12 mouse cellular contexts compared by ENCODE assay signal in genomic region chr4:43527880-43528279, GRCm38 (mm10). TPM values are rescaled to one million over a fixed set of nuclear protein-coding genes. Genes with fewer than 3 reads are reported as not detected.
A peak's percentile ranks its signal among the peaks of the same experiment; 100 is the strongest.
DNase-seq lines count a peak whose midpoint lies in the region; ATAC-seq and TF ChIP-seq lines count a peak whose summit lies in the region.
"Had no signal": no experiment of that assay in that cellular context is flagged by ENCODE, and none has a peak within 500 bp of the region (broad histone marks: within the 10 kb centered on the region; RNA-seq: fewer than 3 reads in every experiment).

No protein-coding gene starts in this region.

- H3K9ac ChIP-seq in heart, postnatal 0 days (replicated peaks; ENCODE audit: low read depth, low read length): no peak overlapping the region
- H3K9ac ChIP-seq in stomach, postnatal 0 days (ENCODE audit: low read length): no peak overlapping the region
- H3K9ac ChIP-seq: limb, embryonic 13.5 days; midbrain, embryonic 12.5 days; stomach, embryonic 15.5 days had no signal

- TF ChIP-seq CTCF in heart, postnatal 0 days (IDR thresholded peaks at IDR 0.05; ENCODE audit: low read depth): peak; percentile 35
- TF ChIP-seq CTCF in spleen, adult 2 months (IDR thresholded peaks at IDR 0.05; ENCODE audit: extremely low read depth, insufficient read depth, insufficient read length, insufficient replicate concordance): peak; percentile 2; the same call in 1 of the 2 replicates
- TF ChIP-seq CTCF in stomach, postnatal 0 days (IDR thresholded peaks at IDR 0.05; ENCODE audit: low read depth): peak; percentile 62

- no peak for TF ChIP-seq POLR2A in spleen, adult 2 months (IDR thresholded peaks at IDR 0.05; ENCODE audit: low read depth, low read length)

- no peak for DNase-seq in heart, postnatal 0 days (ENCODE audit: low spot score)
- DNase-seq in heart, postnatal 36 days: no peak
- DNase-seq in spleen, adult 2 months (ENCODE audit: low read depth in 1 of 2, low spot score in 2 of 2): no peak
- DNase-seq in spleen, postnatal 14 days (ENCODE audit: low spot score in 2 of 2): no peak
- peak; percentile 54 for DNase-seq in WW6 (ENCODE audit: low read depth, low spot score)
- DNase-seq in stomach, postnatal 0 days (ENCODE audit: low spot score): no peak
- no peak for DNase-seq in forebrain, embryonic 10.5 days (ENCODE audit: extremely low spot score, low spot score)
- no peak for DNase-seq in hindbrain, embryonic 10.5 days (ENCODE audit: low spot score)

- 69% methylated on average over 5 of the region's 5 CpGs for WGBS in heart, postnatal 0 days
- 73% methylated on average over 5 of the region's 5 CpGs for whole genome bisulfite sequencing in spleen, adult 2 months
- WGBS in stomach, postnatal 0 days: 67% methylated on average over 5 of the region's 5 CpGs
- WGBS in forebrain, embryonic 10.5 days: 70% methylated on average over 5 of the region's 5 CpGs
- whole genome bisulfite sequencing in hindbrain, embryonic 10.5 days: 69% methylated on average over 5 of the region's 5 CpGs

- H3K4me1 ChIP-seq in heart, postnatal 0 days (ENCODE audit: control insufficient read depth, insufficient read depth): 0 out of 2 replicates have a peak, but pooled peaks cover 5% of the 10 kb centered on the region
- H3K4me1 ChIP-seq in spleen, adult 2 months (ENCODE audit: control insufficient read depth, insufficient read depth, insufficient read length): peaks cover 8% of the 10 kb centered on the region; the same call in 1 of the 2 replicates
- no peaks in the 10 kb centered on the region for H3K4me1 ChIP-seq in stomach, postnatal 0 days (replicated peaks; ENCODE audit: control insufficient read depth, insufficient read depth)
- peaks cover 20% of the 10 kb centered on the region for H3K4me1 ChIP-seq in forebrain, embryonic 10.5 days
- peaks cover 18% of the 10 kb centered on the region for H3K4me1 ChIP-seq in hindbrain, embryonic 10.5 days (replicated peaks)

- H3K36me3 ChIP-seq in heart, postnatal 0 days (replicated peaks; ENCODE audit: control insufficient read depth, insufficient read depth, low read length): peaks cover 21% of the 10 kb centered on the region
- H3K36me3 ChIP-seq in spleen, adult 2 months (ENCODE audit: control insufficient read depth, insufficient read depth, low read length): peaks cover 19% of the 10 kb centered on the region
- H3K36me3 ChIP-seq in stomach, postnatal 0 days (ENCODE audit: control insufficient read depth, insufficient read depth, low read length): peaks cover 18% of the 10 kb centered on the region
- peaks cover 22% of the 10 kb centered on the region for H3K36me3 ChIP-seq in forebrain, embryonic 10.5 days (replicated peaks)
- H3K36me3 ChIP-seq in hindbrain, embryonic 10.5 days: peaks cover 24% of the 10 kb centered on the region

- ATAC-seq in heart, postnatal 0 days (ENCODE audit: insufficient read depth, low read depth): no peak
- ATAC-seq in stomach, postnatal 0 days (ENCODE audit: low FRiP score, low TSS enrichment): no peak
- ATAC-seq: Patski had no signal

- H3K27ac ChIP-seq in heart, postnatal 0 days (ENCODE audit: low read depth): no peak overlapping the region
- H3K27ac ChIP-seq in spleen, adult 2 months (ENCODE audit: insufficient read depth, low read length): no peak overlapping the region
- no peak overlapping the region for H3K27ac ChIP-seq in stomach, postnatal 0 days (replicated peaks)
- no peak overlapping the region for H3K27ac ChIP-seq in forebrain, embryonic 10.5 days
- no peak overlapping the region for H3K27ac ChIP-seq in hindbrain, embryonic 10.5 days
- H3K27ac ChIP-seq: limb, embryonic 13.5 days; midbrain, embryonic 12.5 days; stomach, embryonic 15.5 days had no signal

- no peak overlapping the region for H3K4me2 ChIP-seq in heart, postnatal 0 days (ENCODE audit: low read depth, low read length)
- H3K4me2 ChIP-seq in stomach, postnatal 0 days (replicated peaks; ENCODE audit: low read depth): no peak overlapping the region
- H3K4me2 ChIP-seq: limb, embryonic 13.5 days; midbrain, embryonic 12.5 days; stomach, embryonic 15.5 days had no signal

- intact Hi-C loops in heart, postnatal 36 days (cut with DNase I): no loop called here

- no peaks in the 10 kb centered on the region for H3K27me3 ChIP-seq in heart, postnatal 0 days (ENCODE audit: control insufficient read depth, insufficient read depth, low read length)
- H3K27me3 ChIP-seq in spleen, adult 2 months (ENCODE audit: control insufficient read depth, insufficient read depth, low read length): peaks cover 11% of the 10 kb centered on the region
- no peaks in the 10 kb centered on the region for H3K27me3 ChIP-seq in stomach, postnatal 0 days (ENCODE audit: control insufficient read depth, insufficient read depth, low read length)
- peaks cover 45% of the 10 kb centered on the region for H3K27me3 ChIP-seq in forebrain, embryonic 10.5 days (ENCODE audit: poor library complexity, severe bottlenecking)
- H3K27me3 ChIP-seq in hindbrain, embryonic 10.5 days (ENCODE audit: insufficient read depth, poor library complexity, severe bottlenecking): peaks cover 40% of the 10 kb centered on the region
- H3K27me3 ChIP-seq: Patski; stomach, embryonic 15.5 days had no signal

- H3K4me3 ChIP-seq in heart, postnatal 0 days (ENCODE audit: low read depth, low read length): no peak overlapping the region
- no peak overlapping the region for H3K4me3 ChIP-seq in spleen, adult 2 months (ENCODE audit: extremely low read depth, insufficient read depth, insufficient read length)
- H3K4me3 ChIP-seq in stomach, postnatal 0 days (ENCODE audit: low read depth, low read length): no peak overlapping the region
- no peak overlapping the region for H3K4me3 ChIP-seq in forebrain, embryonic 10.5 days
- H3K4me3 ChIP-seq in hindbrain, embryonic 10.5 days: no peak overlapping the region
- H3K4me3 ChIP-seq: limb, embryonic 13.5 days; midbrain, embryonic 12.5 days; stomach, embryonic 15.5 days had no signal

- no peak for TF ChIP-seq EP300 in heart, postnatal 0 days (IDR thresholded peaks at IDR 0.05; ENCODE audit: low read depth)
- no peak for TF ChIP-seq EP300 in stomach, postnatal 0 days (optimal IDR thresholded peaks at IDR 0.05)

- H3K9me3 ChIP-seq in heart, postnatal 0 days (replicated peaks; ENCODE audit: control insufficient read depth, low read length): no peaks in the 10 kb centered on the region
- H3K9me3 ChIP-seq in stomach, postnatal 0 days (ENCODE audit: control insufficient read depth, low read length): no peaks in the 10 kb centered on the region
- H3K9me3 ChIP-seq in forebrain, embryonic 10.5 days: no peaks in the 10 kb centered on the region
- no peaks in the 10 kb centered on the region for H3K9me3 ChIP-seq in hindbrain, embryonic 10.5 days
- H3K9me3 ChIP-seq: limb, embryonic 13.5 days; stomach, embryonic 15.5 days had no signal

RNA-seq across cellular contexts. Expression of gene Tpm2, which starts 4.3 kb away (rescaled TPM):
- total RNA-seq in heart, postnatal 0 days (2014; rRNA removed; ENCODE audit: low replicate concordance): 25.7 and 67.0 TPM in 2 replicates
- 109 TPM in 2 replicates for polyA plus RNA-seq in heart, postnatal 0 days (2015; fragmentation: Nextera tagmentation; extraction: Ambion mirVana)
- 10 to 100 TPM; 29.1 to 29.2 TPM for total RNA-seq in heart, postnatal 36 days (2021)
- 11.8 and 13.8 TPM in 2 replicates for polyA plus RNA-seq in spleen, adult 2 months (2012; rRNA removed)
- polyA plus RNA-seq in stomach, postnatal 0 days (2015; fragmentation: Nextera tagmentation; extraction: Ambion mirVana): 2,018 and 2,237 TPM in 2 replicates
- polyA plus RNA-seq in forebrain, embryonic 10.5 days (2016; fragmentation: Nextera tagmentation; extraction: Ambion mirVana): 40.0 and 42.6 TPM in 2 replicates
- 55.9 and 65.7 TPM in 2 replicates for polyA plus RNA-seq in hindbrain, embryonic 10.5 days (2016; fragmentation: Nextera tagmentation; extraction: Ambion mirVana)

RNA-seq across cellular contexts. Expression of gene Car9, which starts 21.1 kb away (rescaled TPM):
- total RNA-seq in heart, postnatal 0 days (2014; rRNA removed; ENCODE audit: low replicate concordance): 4.6 TPM in 1 of 2 replicates, not detected in the other
- polyA plus RNA-seq in heart, postnatal 0 days (2015; fragmentation: Nextera tagmentation; extraction: Ambion mirVana): 0.80 and 1.1 TPM in 2 replicates
- under 1 TPM in 1 of 2 experiments, not detected in 1; 0.22 TPM for total RNA-seq in heart, postnatal 36 days (2021)
- 2.0 TPM in 2 replicates for polyA plus RNA-seq in spleen, adult 2 months (2012; rRNA removed)
- 2.6 and 3.1 TPM in 2 replicates for polyA plus RNA-seq in stomach, postnatal 0 days (2015; fragmentation: Nextera tagmentation; extraction: Ambion mirVana)
- polyA plus RNA-seq in forebrain, embryonic 10.5 days (2016; fragmentation: Nextera tagmentation; extraction: Ambion mirVana): 0.60 and 1.1 TPM in 2 replicates
- polyA plus RNA-seq in hindbrain, embryonic 10.5 days (2016; fragmentation: Nextera tagmentation; extraction: Ambion mirVana): 0.76 and 0.93 TPM in 2 replicates
- polyA plus RNA-seq: Patski had no signal

RNA-seq across cellular contexts. Expression of gene Arhgef39, which starts 28.4 kb away (rescaled TPM):
- 18.7 and 27.0 TPM in 2 replicates for total RNA-seq in heart, postnatal 0 days (2014; rRNA removed; ENCODE audit: low replicate concordance)
- polyA plus RNA-seq in heart, postnatal 0 days (2015; fragmentation: Nextera tagmentation; extraction: Ambion mirVana): 7.3 and 8.8 TPM in 2 replicates
- under 1 TPM; 0.39 to 0.62 TPM for total RNA-seq in heart, postnatal 36 days (2021)
- 12.7 and 16.8 TPM in 2 replicates for polyA plus RNA-seq in spleen, adult 2 months (2012; rRNA removed)
- 10.7 and 11.8 TPM in 2 replicates for polyA plus RNA-seq in stomach, postnatal 0 days (2015; fragmentation: Nextera tagmentation; extraction: Ambion mirVana)
- polyA plus RNA-seq in forebrain, embryonic 10.5 days (2016; fragmentation: Nextera tagmentation; extraction: Ambion mirVana): 54.6 and 56.7 TPM in 2 replicates
- 47.2 and 50.5 TPM in 2 replicates for polyA plus RNA-seq in hindbrain, embryonic 10.5 days (2016; fragmentation: Nextera tagmentation; extraction: Ambion mirVana)

RNA-seq across cellular contexts. Expression of gene Creb3, which starts 34.3 kb away (rescaled TPM):
- total RNA-seq in heart, postnatal 0 days (2014; rRNA removed; ENCODE audit: low replicate concordance): 30.1 and 46.3 TPM in 2 replicates
- polyA plus RNA-seq in heart, postnatal 0 days (2015; fragmentation: Nextera tagmentation; extraction: Ambion mirVana): 49.1 and 53.4 TPM in 2 replicates
- 10 to 100 TPM; 40.4 to 47.6 TPM for total RNA-seq in heart, postnatal 36 days (2021)
- 48.8 and 54.0 TPM in 2 replicates for polyA plus RNA-seq in spleen, adult 2 months (2012; rRNA removed)
- polyA plus RNA-seq in stomach, postnatal 0 days (2015; fragmentation: Nextera tagmentation; extraction: Ambion mirVana): 85.6 and 89.2 TPM in 2 replicates
- 32.5 and 34.4 TPM in 2 replicates for polyA plus RNA-seq in forebrain, embryonic 10.5 days (2016; fragmentation: Nextera tagmentation; extraction: Ambion mirVana)
- 40.7 and 53.3 TPM in 2 replicates for polyA plus RNA-seq in hindbrain, embryonic 10.5 days (2016; fragmentation: Nextera tagmentation; extraction: Ambion mirVana)

RNA-seq across cellular contexts. Expression of gene Tln1, which starts 34.6 kb away (rescaled TPM):
- total RNA-seq in heart, postnatal 0 days (2014; rRNA removed; ENCODE audit: low replicate concordance): 141 and 185 TPM in 2 replicates
- polyA plus RNA-seq in heart, postnatal 0 days (2015; fragmentation: Nextera tagmentation; extraction: Ambion mirVana): 67.1 and 77.2 TPM in 2 replicates
- total RNA-seq in heart, postnatal 36 days (2021): 100 to 1,000 TPM; 106 to 118 TPM
- 163 and 208 TPM in 2 replicates for polyA plus RNA-seq in spleen, adult 2 months (2012; rRNA removed)
- 42.7 and 60.3 TPM in 2 replicates for polyA plus RNA-seq in stomach, postnatal 0 days (2015; fragmentation: Nextera tagmentation; extraction: Ambion mirVana)
- polyA plus RNA-seq in forebrain, embryonic 10.5 days (2016; fragmentation: Nextera tagmentation; extraction: Ambion mirVana): 42.5 and 43.0 TPM in 2 replicates
- 52.8 and 58.9 TPM in 2 replicates for polyA plus RNA-seq in hindbrain, embryonic 10.5 days (2016; fragmentation: Nextera tagmentation; extraction: Ambion mirVana)

Comparison
In these comparisons a context has a peak if more than half of its experiments do, and no peak if none do; other contexts are left out.
1. CTCF ChIP-seq: peak in every context shown above with its lines; median percentile 62 in stomach, postnatal 0 days; 35 in heart, postnatal 0 days; 2 in spleen, adult 2 months.
2. RNA of gene Tpm2, which starts 4.3 kb away (polyA plus RNA-seq): 2,018 to 2,237 TPM in stomach, postnatal 0 days; 109 TPM in heart, postnatal 0 days, 55.9 to 65.7 TPM in hindbrain, embryonic 10.5 days, 40.0 to 42.6 TPM in forebrain, embryonic 10.5 days and 11.8 to 13.8 TPM in spleen, adult 2 months; every median in the first group is over 10 times any median in the second.